In genomic region chr11:107272351-107272975, GRCm38 (mm10) we compare ENCODE assay signal across 8 mouse cellular contexts.
DNase-seq lines count a peak whose midpoint lies in the region; ATAC-seq and TF ChIP-seq lines count a peak whose summit lies in the region.

No protein-coding gene starts in this region.

- TF ChIP-seq CTCF in liver, postnatal 0 days (IDR thresholded peaks at IDR 0.05; ENCODE audit: low read depth), result no peak

- ATAC-seq in forebrain, embryonic 12.5 days (ENCODE audit: low FRiP score), result no peak
- no peak for ATAC-seq in liver, postnatal 0 days

- no peak for TF ChIP-seq EP300 in liver, postnatal 0 days (IDR thresholded peaks at IDR 0.05; ENCODE audit: low read depth)

- H3K27me3 ChIP-seq in forebrain, embryonic 12.5 days, result no peaks in the 10 kb centered on the region
- no peaks in the 10 kb centered on the region for H3K27me3 ChIP-seq in liver, postnatal 0 days (ENCODE audit: insufficient read depth, low read length)

- H3K36me3 ChIP-seq in forebrain, embryonic 12.5 days (replicated peaks), result peaks cover 4% of the 10 kb centered on the region; the same call in 1 of the 2 replicates
- no peaks in the 10 kb centered on the region for H3K36me3 ChIP-seq in liver, postnatal 0 days (replicated peaks; ENCODE audit: insufficient read depth, low read length)

- peak overlapping the region; percentile 59; the same call in 1 of the 2 replicates for H3K27ac ChIP-seq in forebrain, embryonic 12.5 days
- H3K27ac ChIP-seq in liver, postnatal 0 days (ENCODE audit: low read depth), result no peak overlapping the region

- peak; percentile 19 to 61 for DNase-seq in adrenal gland, adult (ENCODE audit: inconsistent age in 2 of 2, low spot score in 1 of 2)
- no peak for DNase-seq in adrenal gland, adult 8-10 months
- DNase-seq in left cerebral cortex, postnatal 4 days, result peak; percentile 83
- DNase-seq in left cerebral cortex, postnatal 36 days (ENCODE audit: low spot score in 2 of 2), result no peak
- peak; percentile 40 for DNase-seq in liver, postnatal 0 days
- no peak for DNase-seq in left cerebral cortex, adult 18-20 months (ENCODE audit: low spot score in 2 of 2)
- no peak for DNase-seq in spleen, adult 12 weeks (ENCODE audit: low spot score)

- H3K4me3 ChIP-seq in forebrain, embryonic 12.5 days (replicated peaks), result no peak overlapping the region
- no peak overlapping the region for H3K4me3 ChIP-seq in liver, postnatal 0 days (ENCODE audit: low read depth, low read length)

- intact Hi-C loops in left cerebral cortex, postnatal 4 days (cut with DNase I), result no loop called here
- intact Hi-C loops in left cerebral cortex, postnatal 36 days (cut with DNase I), result no loop called here

- no peak overlapping the region for H3K9ac ChIP-seq in forebrain, embryonic 12.5 days
- no peak overlapping the region for H3K9ac ChIP-seq in liver, postnatal 0 days (replicated peaks)

- 85% methylated on average over 11 of the region's 11 CpGs for WGBS in forebrain, embryonic 12.5 days
- 70% methylated on average over 11 of the region's 11 CpGs for WGBS in liver, postnatal 0 days (ENCODE audit: insufficient replicate concordance)

- no peak overlapping the region for H3K4me2 ChIP-seq in forebrain, embryonic 12.5 days
- no peak overlapping the region for H3K4me2 ChIP-seq in liver, postnatal 0 days (ENCODE audit: low read depth, low read length)

- H3K9me3 ChIP-seq in forebrain, embryonic 12.5 days, result peaks cover 6% of the 10 kb centered on the region; the same call in 1 of the 2 replicates
- H3K9me3 ChIP-seq in liver, postnatal 0 days (ENCODE audit: low read length), result peaks cover 6% of the 10 kb centered on the region

- H3K4me1 ChIP-seq in forebrain, embryonic 12.5 days, result peaks cover 14% of the 10 kb centered on the region
- peaks cover 20% of the 10 kb centered on the region for H3K4me1 ChIP-seq in liver, postnatal 0 days (ENCODE audit: insufficient read depth)

Comparison
In these comparisons a context has a peak if more than half of its experiments do, and no peak if none do; other contexts are left out.
1. DNase-seq: peak in adrenal gland, adult (2 of 2), left cerebral cortex, postnatal 4 days (single experiment) and liver, postnatal 0 days (single experiment); none in adrenal gland, adult 8-10 months (single experiment), left cerebral cortex, postnatal 36 days (0 of 2), left cerebral cortex, adult 18-20 months (0 of 2) and spleen, adult 12 weeks (single experiment).